Mouse (Mus musculus) B cell, adult (primary cell): Measurements from ENCODE around the gene Cabp7. TPM values are rescaled to one million over a fixed set of nuclear protein-coding genes. Genes with fewer than 3 reads are reported as not detected.

ENCODE experiments used
- total RNA-seq: library from RNA; stranded (reverse); gene quantifications from 4 replicates; pipeline ENCODE4 v1.2.4, GENCODE M21; 2023; ENCODE audit not compliant: inconsistent age

Gene Cabp7
- 0.18 TPM in 1 of 4 replicates, not detected in the others for total RNA-seq

GRCm38 (mm10) chr11:4746733-4747132 lies at the start of gene Cabp7:
Gene Cabp7 (minus strand): TSS chr11:4746778.

DNA sequence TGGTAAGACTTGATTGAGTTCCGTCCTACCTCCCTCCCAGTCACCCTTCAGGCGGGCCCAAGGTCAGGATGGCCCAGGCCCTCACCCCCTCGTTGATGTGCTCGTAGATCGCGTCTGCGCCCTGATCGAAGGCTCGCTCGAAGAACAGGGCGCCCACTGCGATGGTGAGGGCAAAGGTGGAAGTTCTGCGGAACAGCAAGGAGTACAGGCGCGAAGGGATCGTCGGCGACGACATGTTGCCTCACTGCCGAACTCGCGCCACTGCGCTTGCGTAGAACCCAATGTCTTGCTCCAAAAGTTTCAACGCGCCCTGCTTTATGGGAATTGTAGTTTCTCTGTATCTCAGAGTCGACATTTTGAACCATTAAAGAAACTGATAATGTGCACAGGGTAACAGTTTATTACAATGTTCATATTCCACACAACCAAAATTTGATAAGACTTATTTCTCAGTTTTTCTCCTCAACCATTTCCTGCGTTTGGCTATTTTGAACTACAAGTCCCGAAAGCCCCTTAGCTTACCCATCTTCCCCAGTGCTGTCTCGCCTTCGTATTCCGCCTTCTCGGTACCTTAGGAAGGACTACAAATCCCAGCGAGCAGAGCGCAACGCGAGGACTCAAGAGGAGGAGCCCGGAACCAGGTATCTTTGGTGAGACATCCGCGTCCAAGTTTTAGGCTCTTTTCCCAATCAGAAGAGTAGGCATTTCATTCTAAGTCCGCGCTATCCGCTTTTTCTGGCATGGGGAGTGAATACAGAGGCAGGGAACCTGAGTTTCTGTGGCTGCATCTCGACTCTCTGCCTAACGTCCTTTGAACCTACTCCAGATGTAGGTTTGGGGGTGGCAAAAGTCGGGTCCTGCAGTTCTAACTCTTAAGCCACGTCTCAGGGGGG lies 42.3 kb downstream of the Cabp7 start, which contains the start of the genes Uqcr10 and Zmat5:
Gene Uqcr10 (minus strand): TSS at position 271 of the 893 bp plus-strand sequence.
Gene Zmat5 (plus strand): TSS at position 607 of the 893 bp plus-strand sequence.

Other genes with a start within 250 kb of the Cabp7 start
- gene Mtmr3, start 151.9 kb downstream of the Cabp7 start, total RNA-seq: 110 to 111 TPM (median 110 TPM) in 4 replicates
- not detected in 4 replicates for gene Gm11032, start 126.7 kb downstream of the Cabp7 start, total RNA-seq
- gene Ascc2, start 109.0 kb downstream of the Cabp7 start, total RNA-seq: 22.6 to 24.0 TPM (median 23.2 TPM) in 4 replicates
- 96.5 to 136 TPM (median 121 TPM) in 4 replicates for gene Uqcr10, start 42.4 kb downstream of the Cabp7 start, total RNA-seq
- 22.9 to 30.8 TPM (median 29.3 TPM) in 4 replicates for gene Zmat5, start 42.1 kb downstream of the Cabp7 start, total RNA-seq
- gene Nf2, start 102.8 kb upstream of the Cabp7 start, total RNA-seq: 41.0 to 47.1 TPM (median 44.3 TPM) in 4 replicates
- gene Nipsnap1, start 127.2 kb upstream of the Cabp7 start, total RNA-seq: 16.6 to 22.0 TPM (median 20.8 TPM) in 4 replicates
- gene Thoc5, start 148.5 kb upstream of the Cabp7 start, total RNA-seq: 38.8 to 46.4 TPM (median 43.7 TPM) in 4 replicates
- gene Nefh, start 201.3 kb upstream of the Cabp7 start, total RNA-seq: 0.12 to 0.30 TPM (median 0.19 TPM) in 4 replicates
- 103 to 111 TPM (median 105 TPM) in 4 replicates for gene Ap1b1, start 240.0 kb upstream of the Cabp7 start, total RNA-seq